Mouse (Mus musculus) MEL (cell line): ENCODE measurements around the gene Bcl7c.
"Not testable (repeated sequence)": the region's sequence is repeated elsewhere in the genome, so short reads cannot be mapped to it uniquely, and the experiment has no call there.

Experiments
- CHD2 ChIP-seq: IDR thresholded peaks from 2 replicates; pipeline ENCODE4 v1.6.1; 2011; ENCODE audit warnings: low read length, improper control_type of control experiment
- E2F4 ChIP-seq: IDR thresholded peaks from 2 replicates; pipeline ENCODE4 v1.6.1; 2011; ENCODE audit warnings: low read depth, low read length, improper control_type of control experiment, borderline replicate concordance
- EP300 ChIP-seq, 2 experiments: IDR thresholded peaks; 2 replicates each; pipeline ENCODE4 v1.6.1; 2011; ENCODE audit warnings: improper control_type of control experiment in 2 of 2, low read length in 2 of 2, low read depth in 1 of 2, mild to moderate bottlenecking in 1 of 2
- KAT2A ChIP-seq: conservative IDR thresholded peaks from 2 replicates; pipeline ENCODE4 v1.6.1; 2012; ENCODE audit warnings: low read depth, low read length, improper control_type of control experiment, inconsistent platforms
- MYC ChIP-seq: IDR thresholded peaks from 2 replicates; pipeline ENCODE4 v1.6.1; 2011; ENCODE audit warnings: low read depth, mild to moderate bottlenecking, low read length, improper control_type of control experiment, moderate library complexity
- NELFE ChIP-seq: IDR thresholded peaks from 2 replicates; pipeline ENCODE4 v1.6.1; 2011; ENCODE audit warnings: low read depth, low read length, improper control_type of control experiment
- POLR2A ChIP-seq, 2 experiments: IDR thresholded peaks; 2 replicates each; pipeline ENCODE4 v1.6.1; 2011 to 2012; ENCODE audit warnings: low read length in 2 of 2, mild to moderate bottlenecking in 2 of 2, control low read depth in 1 of 2, improper control_type of control experiment in 1 of 2, low read depth in 1 of 2, moderate library complexity in 1 of 2; ENCODE audit not compliant: control insufficient read depth in 1 of 2, insufficient read depth in 1 of 2, poor library complexity in 1 of 2
- TCF12 ChIP-seq: IDR thresholded peaks from 2 replicates; pipeline ENCODE4 v1.6.1; 2014; ENCODE audit warnings: low read depth, mild to moderate bottlenecking, inconsistent platforms, low read length, improper control_type of control experiment, moderate library complexity
- ZNF384 ChIP-seq: IDR thresholded peaks from 2 replicates; pipeline ENCODE4 v1.6.1; 2012; ENCODE audit warnings: low read depth, mild to moderate bottlenecking, inconsistent platforms, low read length, improper control_type of control experiment

GRCm38 (mm10) chr7:127618402-127618801 lies 90.3 kb downstream of the Bcl7c start:
- not testable (repeated sequence) for TF ChIP-seq KAT2A; POLR2A (IDR thresholded peaks at IDR 0.05; ENCODE audit: control insufficient read depth in 1 of 2, insufficient read depth in 1 of 2, low read depth in 1 of 2, low read length in 2 of 2, poor library complexity in 1 of 2); TCF12; E2F4; EP300 (IDR thresholded peaks at IDR 0.05; ENCODE audit: low read depth in 1 of 2, low read length in 2 of 2); NELFE; MYC; ZNF384; CHD2
